Mouse (Mus musculus) erythroblast, adult 5-6 weeks (primary cell): ENCODE results near the gene Fen1. TPM values are rescaled to one million over a fixed set of nuclear protein-coding genes. Genes with fewer than 3 reads are reported as not detected.
A peak's percentile ranks its signal among the peaks of the same experiment; 100 is the strongest.

Source experiments
- ATAC-seq: replicated peaks from 2 replicates; pipeline ENCODE4 v1.8.0; 2016; ENCODE audit warnings: moderate number of reproducible peaks, mild to moderate bottlenecking, moderate TSS enrichment, inconsistent platforms; ENCODE audit not compliant: poor library complexity, low FRiP score, severe bottlenecking
- total RNA-seq, 2 experiments: library from RNA; stranded (forward) in 1 of 2; stranded (reverse) in 1 of 2; fragments of 150-400 nt in 1 of 2; fragments of 200-764, 138-1000 nt in 1 of 2; gene quantifications; 2 replicates each; pipeline versions ENCODE4 v1.2.3 to v1.2.4; 2015 to 2017; ENCODE audit warnings: low replicate concordance in 2 of 2

Fen1 gene
- total RNA-seq, 2 experiments from 2014 or later: 15.2 to 38.4 TPM

GRCm38 (mm10) chr19:10219108-10219507 lies 15.1 kb upstream of the Fen1 start:
- no peak for ATAC-seq

DNA sequence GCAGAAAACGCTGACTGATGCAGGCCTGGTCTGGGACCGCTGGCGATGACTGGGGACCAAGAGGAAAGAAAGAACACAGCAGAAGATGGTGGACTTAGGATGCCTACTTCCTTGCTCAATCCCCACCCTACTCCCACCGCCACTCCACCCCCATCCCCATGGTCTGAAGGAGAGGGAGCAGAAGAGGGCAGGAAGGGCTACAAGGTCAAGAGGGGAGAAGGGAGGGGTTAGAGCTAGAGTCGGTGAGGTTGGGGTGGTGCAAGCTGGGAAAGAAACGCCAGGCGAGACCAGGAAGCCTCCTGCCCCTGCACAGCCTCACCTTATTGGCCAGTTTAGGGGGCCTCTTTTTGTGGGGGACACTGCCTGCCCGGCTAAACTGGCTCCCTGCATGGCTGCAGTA lies 12.1 kb upstream of the Fen1 start:
- ATAC-seq: no peak

- ATAC-seq: no peak
Measured at GRCm38 (mm10) chr19:10213796-10214471, 10.0 kb upstream of the Fen1 start.

DNA sequence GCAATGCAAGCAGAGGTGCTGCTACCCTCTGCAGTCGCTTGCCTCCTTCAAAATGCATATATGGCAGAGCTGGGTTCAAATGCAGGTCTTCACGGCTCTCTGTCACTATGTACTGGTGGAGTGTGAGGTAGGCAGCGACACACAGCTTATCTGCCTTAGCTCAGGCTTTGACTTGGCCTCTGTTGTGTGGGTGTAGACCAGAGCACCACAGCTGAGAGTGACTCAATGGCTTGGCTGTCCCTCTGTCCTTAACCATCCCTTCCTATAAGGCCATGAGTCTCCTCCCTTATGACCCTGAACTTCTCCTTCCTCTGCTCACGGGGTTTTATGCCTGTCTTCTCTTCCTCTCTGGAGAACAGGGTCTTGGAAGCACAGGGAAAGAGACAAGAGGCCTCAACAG lies 6.9 kb upstream of the Fen1 start:
- peak; percentile 40 for ATAC-seq

DNA sequence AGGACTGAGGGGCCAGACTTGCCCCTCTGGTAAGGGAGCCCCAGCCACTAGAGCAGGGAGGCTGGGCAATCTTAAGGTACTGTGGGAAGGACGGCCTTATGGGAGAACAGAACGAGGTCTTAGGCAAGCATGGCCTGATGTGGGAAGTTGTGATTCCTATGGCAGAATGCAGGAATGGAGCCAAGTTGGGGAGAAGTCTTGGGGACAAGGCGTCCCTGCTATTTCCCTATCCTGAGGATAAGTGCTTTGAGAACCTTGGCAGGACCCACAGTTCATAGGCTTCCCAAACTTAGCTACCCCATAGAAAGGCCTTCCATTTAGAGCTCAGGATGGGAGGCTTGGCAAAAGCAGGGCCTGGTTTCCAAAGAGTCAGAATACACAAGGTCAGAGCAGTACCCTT lies 4.9 kb upstream of the Fen1 start:
- ATAC-seq: no peak

DNA sequence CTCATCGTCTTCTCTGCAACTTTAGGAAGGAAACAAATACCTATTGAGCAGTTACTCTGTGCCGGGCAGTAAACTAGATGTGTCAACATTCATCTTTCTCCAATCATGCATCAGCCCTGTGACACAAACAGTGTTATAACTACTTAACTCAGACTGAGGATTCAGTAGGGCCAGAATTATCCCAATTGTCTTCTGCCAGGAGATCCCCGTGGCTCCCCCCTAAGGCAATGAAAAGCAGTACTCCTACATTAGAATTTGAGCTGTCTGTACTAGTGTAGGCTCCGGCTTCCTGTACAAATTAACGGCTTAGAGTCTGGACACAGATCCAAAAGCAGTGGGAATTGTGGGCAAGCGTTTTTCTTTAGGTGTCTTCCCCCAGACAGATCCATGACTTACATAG lies 1.1 kb upstream of the Fen1 start:
- no peak for ATAC-seq

DNA sequence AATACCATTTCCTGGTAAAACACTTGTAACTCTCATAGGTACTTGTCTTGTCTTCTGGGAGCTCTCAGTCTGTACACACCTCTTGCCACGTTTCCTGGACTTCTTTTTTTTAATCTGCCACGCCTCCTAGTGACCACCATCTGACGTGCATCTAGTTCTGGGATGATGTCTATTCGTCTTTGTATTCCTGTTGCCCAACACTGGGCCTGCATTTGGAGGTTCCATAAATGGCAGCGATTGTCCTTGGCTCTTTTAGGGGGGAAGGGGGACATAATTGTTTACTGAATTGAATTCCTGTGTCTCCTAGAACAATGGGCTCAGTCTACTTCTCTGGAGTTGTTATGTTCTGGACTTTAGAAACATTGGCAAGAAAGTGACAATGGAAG lies 640 bp upstream of the Fen1 start:
- peak; percentile 64 for ATAC-seq

GRCm38 (mm10) chr19:10203146-10203847 lies 672 bp downstream of the Fen1 start:
- ATAC-seq: peak; percentile 75

DNA sequence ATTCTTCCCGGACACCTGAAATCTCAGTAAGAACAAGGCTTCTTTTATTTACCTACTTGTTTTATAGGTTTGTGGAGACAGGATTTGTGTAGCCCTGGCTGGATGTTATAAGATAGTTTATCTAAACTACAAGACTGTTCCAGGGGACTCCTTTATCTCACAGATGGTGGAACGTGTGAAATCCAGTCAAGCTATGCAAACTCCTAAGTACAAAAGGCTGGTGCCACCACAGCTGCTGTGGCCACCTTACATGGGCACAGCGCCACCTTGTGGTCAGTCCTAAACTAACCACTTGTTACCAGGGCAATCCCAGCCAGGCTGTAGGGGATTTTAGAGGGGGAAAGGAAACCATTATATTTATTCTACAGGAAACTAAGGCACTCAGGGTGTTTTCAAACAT lies 5.2 kb downstream of the Fen1 start:
- ATAC-seq: peak; percentile 45; the same call in 1 of the 2 replicates

GRCm38 (mm10) chr19:10198286-10198685 lies 5.7 kb downstream of the Fen1 start:
- no peak for ATAC-seq

GRCm38 (mm10) chr19:10197130-10197529 lies 6.8 kb downstream of the Fen1 start:
- no peak for ATAC-seq

GRCm38 (mm10) chr19:10195252-10195651 lies 8.7 kb downstream of the Fen1 start:
- no peak for ATAC-seq

- ATAC-seq: no peak
Measured at GRCm38 (mm10) chr19:10194337-10194736, 9.6 kb downstream of the Fen1 start.

DNA sequence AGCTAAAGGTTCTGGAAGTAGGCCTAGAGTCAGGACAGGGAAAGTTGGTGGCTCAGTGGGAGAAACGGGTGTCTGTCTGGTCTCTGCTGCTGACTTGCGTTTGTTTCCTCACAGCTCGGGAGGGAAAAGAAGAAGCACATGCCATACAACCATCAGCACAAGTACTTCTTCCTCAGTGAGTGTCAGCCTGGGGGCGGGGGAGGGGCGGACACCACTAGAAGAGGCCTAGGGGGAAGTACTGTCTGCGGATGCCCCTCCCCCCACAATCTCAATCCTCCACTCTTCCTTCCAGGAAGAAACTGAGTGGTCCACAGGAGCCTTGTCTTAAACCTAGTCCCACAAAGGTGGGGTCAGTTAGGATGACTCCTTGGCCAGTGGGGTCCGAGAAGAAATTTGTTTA lies 12.6 kb downstream of the Fen1 start:
- ATAC-seq: no peak

GRCm38 (mm10) chr19:10190796-10191195 lies 13.2 kb downstream of the Fen1 start:
- ATAC-seq: peak; percentile 77

DNA sequence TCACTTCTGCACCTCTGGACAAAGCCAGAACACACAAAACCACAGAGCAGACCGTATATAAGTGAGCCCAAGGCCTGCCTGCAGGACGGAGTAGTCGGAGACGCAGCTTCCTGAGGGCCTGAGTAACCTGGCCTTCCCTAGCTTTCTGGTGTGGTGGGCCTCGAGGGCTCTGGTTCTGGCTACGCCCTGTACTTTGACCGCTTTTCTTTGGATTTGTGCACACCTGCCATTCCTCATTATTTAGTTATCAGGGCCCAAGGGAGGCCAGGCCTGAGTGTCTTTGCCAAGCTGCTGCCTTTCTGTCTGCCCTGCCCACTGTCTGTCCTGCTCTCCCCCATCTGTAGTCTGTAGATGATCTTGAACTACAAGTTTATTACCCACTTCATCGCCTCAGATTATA lies 14.0 kb downstream of the Fen1 start:
- no peak for ATAC-seq

GRCm38 (mm10) chr19:10189022-10189421 lies 14.9 kb downstream of the Fen1 start:
- ATAC-seq: no peak

GRCm38 (mm10) chr19:10188281-10188811 lies 15.6 kb downstream of the Fen1 start:
- no peak for ATAC-seq

- ATAC-seq: no peak
Measured at GRCm38 (mm10) chr19:10186569-10186968, 17.4 kb downstream of the Fen1 start.

DNA sequence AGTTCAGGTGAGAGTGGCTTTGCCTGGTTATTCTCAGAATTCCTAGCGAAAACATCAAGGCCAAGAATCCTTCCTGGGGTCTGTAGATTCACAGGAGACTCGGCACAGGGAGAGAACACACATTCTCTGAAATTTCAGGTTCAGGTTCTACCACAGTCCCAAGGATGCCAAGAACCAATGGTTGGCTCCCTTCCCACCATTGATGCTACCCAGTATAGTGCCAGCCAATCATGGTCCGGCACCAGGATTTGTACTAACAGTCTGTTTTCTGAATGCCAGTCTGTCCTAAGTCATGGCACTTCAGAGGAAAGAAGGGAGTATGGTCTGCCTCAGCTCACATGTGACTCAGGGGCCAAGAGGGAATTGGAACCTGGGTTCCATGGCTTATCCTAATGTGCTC lies 18.1 kb downstream of the Fen1 start:
- ATAC-seq: no peak

- no peak for ATAC-seq
Measured at GRCm38 (mm10) chr19:10184096-10184495, 19.9 kb downstream of the Fen1 start.
